Mouse (Mus musculus): ENCODE measurements around the gene Atp5j2.

Atp5j2 gene

DNA sequence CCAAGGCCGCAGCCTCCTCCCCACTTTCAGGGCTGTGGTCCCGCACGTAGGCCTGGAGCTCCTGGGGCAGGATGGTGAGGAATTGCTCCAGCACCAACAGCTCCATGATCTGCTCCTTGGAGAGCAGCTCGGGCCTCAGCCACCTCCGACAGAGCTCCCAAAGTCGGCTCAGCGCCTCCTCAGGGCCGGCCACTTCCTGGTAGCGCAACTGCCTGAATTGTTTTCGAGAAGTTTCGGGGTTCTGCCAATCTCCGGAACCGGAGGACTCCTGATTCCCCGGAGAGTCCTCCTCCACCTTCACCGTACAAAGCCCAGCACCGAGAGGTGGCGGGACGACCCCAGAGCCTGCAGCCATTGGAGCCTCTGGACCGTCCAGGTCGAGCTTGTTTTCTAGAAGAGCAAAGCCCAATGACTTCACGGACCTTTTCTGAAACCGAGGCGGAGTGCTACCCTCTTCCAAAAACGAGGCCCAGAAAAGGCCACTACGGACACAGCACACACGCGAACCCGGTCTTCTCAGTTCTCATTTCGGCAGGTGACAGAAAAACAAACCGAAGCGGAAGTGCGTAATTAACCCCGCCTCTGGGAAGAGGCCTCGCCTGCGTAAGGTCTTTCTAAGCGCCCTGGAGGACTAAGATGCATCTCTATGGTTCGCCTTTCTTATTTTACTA is 9.6 kb upstream of the Atp5j2 start, which contains the start of gene Zkscan14:
Gene Zkscan14 (minus strand): TSS at position 548 of the 671 bp plus-strand sequence.
- peak; percentile 94 for DNase-seq (ENCODE audit: low read depth, low spot score)

- no peak for DNase-seq (ENCODE audit: low read depth, low spot score)
Measured at GRCm38 (mm10) chr5:145200387-145200786, 8.5 kb upstream of the Atp5j2 start.

DNA sequence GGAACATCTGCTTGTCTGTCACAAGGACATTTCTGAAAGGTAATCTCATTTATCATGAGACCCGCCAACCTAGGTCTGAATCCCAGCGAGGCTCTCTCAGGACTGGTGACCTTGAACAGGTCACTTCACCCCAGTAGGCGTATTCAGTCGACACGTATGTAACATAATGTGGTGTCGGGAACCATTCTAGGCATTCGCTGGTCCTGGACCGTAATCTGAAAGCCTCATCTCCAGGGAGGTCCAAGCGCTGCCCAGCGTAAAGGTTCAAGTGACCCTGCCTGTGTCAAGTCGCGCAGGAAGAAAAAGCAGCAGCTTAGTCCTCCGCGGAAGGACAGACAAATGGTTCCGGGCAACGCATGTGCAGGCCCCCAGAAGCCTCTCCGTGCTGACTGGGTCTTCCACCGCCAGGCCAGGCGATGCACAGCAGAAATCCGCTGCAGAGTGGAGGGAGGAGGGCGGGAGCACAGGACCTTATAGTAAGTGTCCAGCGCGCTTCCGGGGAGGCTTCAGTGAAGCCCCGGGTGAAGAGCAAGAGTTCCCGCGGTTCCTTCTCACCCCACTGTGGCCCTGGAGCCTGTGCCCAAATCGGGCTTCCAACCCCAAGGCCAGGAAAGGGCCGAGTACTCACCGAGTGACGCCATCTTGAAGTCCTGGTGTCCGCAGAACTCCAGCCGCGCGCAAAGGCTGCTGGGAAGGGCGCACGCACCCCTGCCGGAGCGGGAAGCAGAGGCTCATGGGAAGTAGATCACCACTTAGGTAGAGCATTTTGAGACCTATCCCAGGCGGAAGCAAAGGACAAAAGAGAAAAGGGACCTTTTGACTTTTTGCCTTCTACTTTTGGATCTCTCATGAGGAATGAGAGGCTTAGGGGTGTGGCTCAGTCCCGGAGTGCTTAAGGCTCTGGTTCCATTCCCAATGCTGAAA is 725 bp downstream of the Atp5j2 start:
- peak; percentile 90 for DNase-seq (ENCODE audit: low read depth, low spot score)

GRCm38 (mm10) chr5:145190373-145190772 is 1.5 kb downstream of the Atp5j2 start:
- no peak for DNase-seq (ENCODE audit: low read depth, low spot score)

DNA sequence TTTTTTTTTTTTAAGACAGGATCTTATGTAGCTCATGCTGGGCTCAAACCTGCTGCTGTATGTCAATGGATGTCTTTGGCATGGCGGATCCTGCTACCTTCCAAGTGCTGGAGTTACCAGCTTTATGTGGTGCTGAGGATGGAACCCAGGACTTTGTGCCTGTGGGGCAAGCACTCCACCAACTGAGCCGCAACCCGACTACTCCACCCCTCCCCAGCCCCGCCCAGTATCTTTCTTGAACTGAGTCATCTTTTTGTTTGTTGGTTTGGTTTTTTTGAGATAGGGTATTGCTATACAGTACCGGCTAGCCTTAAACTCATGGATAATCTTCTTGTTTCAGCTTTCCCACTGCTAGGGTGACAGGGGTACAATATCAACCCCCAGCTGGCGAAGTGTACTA is 2.4 kb downstream of the Atp5j2 start:
- no peak for DNase-seq (ENCODE audit: low read depth, low spot score)

GRCm38 (mm10) chr5:145185244-145185643 is 6.6 kb downstream of the Atp5j2 start:
- no peak for DNase-seq (ENCODE audit: low read depth, low spot score)

DNA sequence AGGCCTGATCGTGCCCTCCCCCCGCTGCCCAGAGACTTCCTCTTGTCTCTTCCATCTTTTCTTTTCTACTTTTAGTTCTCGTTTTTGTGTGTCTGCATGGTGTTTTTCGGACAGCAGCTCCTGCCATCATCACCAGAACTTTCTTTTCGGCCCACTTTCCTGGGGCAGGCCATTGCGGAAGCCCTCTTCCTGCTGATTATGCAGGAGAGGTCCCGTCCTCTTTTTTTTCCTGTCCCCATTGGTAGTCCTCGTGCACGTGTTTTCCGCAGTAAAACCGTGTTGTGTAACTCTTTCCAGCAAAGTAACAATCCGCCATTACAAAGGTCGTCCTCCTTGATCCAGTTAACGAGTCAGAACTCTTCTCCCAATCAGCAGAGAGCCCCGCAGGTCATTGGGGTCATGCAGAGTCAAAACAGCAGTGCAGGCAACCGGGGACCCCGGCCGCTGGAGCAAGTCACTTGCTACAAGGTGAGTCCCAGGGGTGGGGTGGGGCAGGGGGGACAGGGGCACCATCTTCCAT is 13.3 kb downstream of the Atp5j2 start:
- DNase-seq (ENCODE audit: low read depth, low spot score), result no peak

GRCm38 (mm10) chr5:145167306-145167661 is 24.6 kb downstream of the Atp5j2 start:
- DNase-seq (ENCODE audit: low read depth, low spot score), result no peak

- peak; percentile 99 for DNase-seq (ENCODE audit: low read depth, low spot score)
Measured at GRCm38 (mm10) chr5:145166536-145167305, 25.1 kb downstream of the Atp5j2 start, which contains the start of the genes Ptcd1 and Cpsf4. Gene Ptcd1, minus strand, starts transcription at chr5:145167108. Gene Cpsf4, plus strand, starts transcription at chr5:145167213.

- no peak for DNase-seq (ENCODE audit: low read depth, low spot score)
Measured at GRCm38 (mm10) chr5:145165184-145165583, 26.7 kb downstream of the Atp5j2 start.

DNA sequence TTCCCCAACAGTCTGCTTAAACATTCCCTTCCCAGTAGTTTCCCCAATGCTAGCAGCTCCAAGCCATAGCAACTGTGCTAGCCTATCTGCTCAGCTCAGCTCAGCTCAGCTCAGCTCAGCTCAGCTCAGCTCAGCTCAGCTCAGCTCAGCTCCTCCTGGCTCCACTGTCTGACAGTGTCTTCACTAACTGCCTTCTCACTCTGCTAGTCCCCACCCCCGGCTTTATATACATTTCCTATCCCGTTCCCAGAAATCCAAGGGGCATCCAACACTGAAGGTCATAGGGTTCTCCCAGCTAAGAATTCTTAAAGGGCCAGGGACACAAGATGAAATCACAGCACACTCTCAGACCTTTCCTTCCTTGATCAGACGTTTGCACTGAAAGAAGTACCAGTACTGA is 27.2 kb downstream of the Atp5j2 start:
- DNase-seq (ENCODE audit: low read depth, low spot score), result no peak

- no peak for DNase-seq (ENCODE audit: low read depth, low spot score)
Measured at GRCm38 (mm10) chr5:145161361-145161760, 30.5 kb downstream of the Atp5j2 start.

DNA sequence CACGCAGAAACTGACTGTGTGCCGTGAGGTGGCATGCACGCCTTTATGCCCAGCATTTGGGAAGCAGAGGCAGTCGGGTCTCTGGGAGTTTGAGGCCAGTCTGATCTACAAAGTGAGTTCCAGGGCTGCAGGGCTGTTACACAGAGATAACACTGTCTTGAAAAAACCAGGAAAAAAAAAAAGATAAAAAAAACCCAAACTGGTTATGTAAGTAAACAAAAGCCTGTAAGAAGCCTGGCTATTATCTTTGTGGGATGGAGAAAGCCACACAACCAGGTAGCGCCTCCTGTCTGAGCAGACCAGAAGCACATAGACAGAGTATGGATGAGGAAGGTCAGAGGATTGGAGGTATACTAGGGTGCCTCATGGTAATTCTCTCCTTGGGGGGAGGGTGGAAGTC is 39.2 kb downstream of the Atp5j2 start:
- no peak for DNase-seq (ENCODE audit: low read depth, low spot score)

DNA sequence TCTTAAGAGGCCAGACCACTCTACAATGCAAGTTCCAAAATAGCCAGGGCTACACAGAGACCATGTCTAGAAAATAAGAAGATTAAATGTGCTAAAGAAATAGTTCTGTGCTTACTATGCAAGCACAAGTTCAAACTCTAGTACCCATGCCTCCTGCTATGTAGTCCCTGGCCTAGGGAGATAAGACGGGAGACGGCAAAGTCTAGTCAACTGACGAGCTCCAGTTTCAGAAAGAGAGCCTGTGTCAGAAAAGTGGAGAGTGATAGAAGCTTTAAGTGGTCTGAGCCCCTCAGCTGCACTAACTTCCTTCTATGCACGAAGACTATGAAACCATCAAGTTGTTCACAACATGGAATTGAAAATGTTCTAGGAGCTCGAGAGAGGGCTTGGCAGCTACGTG is 42.6 kb downstream of the Atp5j2 start:
- DNase-seq (ENCODE audit: low read depth, low spot score), result no peak

DNA sequence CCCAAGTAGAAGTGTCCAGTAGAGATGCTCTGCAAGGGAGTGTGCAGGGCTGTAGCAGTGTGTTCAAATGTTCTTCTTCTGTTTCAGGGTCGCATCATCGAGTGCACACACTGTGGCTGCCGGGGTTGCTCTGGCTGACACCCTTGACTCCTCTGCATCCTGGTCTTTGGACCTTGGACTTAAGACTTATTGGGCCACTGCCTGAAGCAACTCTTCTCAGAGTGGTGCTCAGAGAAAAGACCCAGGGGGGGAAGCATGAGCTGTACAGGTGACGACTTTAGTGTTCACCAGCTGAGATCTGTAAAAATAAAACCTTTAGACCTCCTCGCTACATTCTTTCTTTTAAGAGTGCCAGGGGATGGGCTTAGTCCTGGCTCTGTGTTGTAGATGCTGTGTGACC is 44.1 kb downstream of the Atp5j2 start:
- DNase-seq (ENCODE audit: low read depth, low spot score), result no peak

DNA sequence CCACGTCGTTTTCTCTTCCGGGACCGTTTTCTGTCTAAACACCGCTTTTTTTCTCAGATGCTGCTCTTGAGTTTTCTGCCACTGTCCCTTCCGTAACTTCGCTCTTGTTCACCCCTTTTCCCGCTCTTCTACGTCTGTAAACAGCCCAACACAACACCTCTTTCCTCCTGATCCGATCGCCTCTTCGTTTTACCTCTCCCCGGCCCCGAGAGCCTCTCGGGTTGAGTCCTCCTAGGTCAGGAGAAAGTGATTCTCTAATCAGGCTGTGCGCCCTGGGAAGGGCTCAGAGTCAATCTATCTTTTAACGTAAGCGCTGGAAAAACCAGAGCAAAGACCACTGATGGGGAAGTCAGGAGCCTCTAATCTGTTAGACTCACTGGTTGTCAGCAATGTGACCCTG is 51.3 kb downstream of the Atp5j2 start:
- peak; percentile 36 for DNase-seq (ENCODE audit: low read depth, low spot score)

DNA sequence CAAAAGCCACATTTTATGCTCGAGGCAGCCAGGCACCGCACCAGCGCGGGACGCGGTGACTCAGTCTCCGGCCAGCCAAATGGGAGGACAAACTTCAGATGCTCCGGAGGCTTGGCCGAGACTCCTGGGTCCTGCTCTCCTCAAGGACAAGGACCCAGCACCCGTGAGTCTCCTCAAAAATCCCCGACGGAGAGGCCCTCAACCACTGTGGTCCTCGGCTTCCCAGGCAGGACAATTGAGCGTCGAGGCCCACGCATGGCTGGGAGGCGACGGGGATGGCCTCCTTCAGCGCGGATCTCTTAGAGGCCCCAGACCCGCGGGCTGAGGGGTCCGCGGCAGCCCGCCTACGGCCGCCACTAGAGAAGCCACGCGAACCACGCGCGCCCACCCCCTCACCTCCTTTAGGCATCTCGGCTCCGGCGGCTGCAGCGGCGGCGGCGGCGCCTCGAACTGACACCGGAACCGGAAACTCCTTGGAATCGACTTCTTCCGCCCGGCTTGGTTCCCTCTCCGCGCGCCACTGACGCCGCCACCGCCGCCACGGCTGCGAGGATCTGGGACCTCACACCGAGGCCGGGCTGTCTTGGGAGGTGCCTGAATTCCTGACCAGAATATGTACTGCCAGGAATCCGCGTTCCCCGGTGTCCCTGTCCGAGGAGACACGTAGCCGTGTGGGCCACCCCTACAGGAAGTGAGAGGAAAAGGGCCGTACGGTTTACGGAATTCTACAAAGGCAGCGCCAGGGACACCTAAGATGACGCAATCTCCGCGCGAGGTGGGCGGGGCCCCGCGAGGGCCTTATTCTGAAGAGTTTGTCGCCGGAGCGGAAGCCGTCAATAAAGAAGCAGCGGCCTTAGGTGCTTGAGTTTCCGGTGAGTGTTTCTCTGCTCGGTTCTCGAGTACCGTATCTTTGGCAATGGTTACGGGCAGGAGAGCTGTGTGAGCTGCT is 52.0 kb downstream of the Atp5j2 start, which contains the start of the genes Pdap1 and Bud31:
Gene Pdap1 (minus strand): TSS at position 668 of the 949 bp plus-strand sequence.
Gene Bud31 (plus strand): TSS at position 792 of the 949 bp plus-strand sequence.
- DNase-seq (ENCODE audit: low read depth, low spot score), result peak; percentile 92

- peak; percentile 75 for DNase-seq (ENCODE audit: low read depth, low spot score)
Measured at GRCm38 (mm10) chr5:145138836-145139235, 53.0 kb downstream of the Atp5j2 start.

All from 3T3-L1 (cell line).